Mouse (Mus musculus) lung, postnatal 0 days (tissue): ENCODE measurements around the gene Acadvl.

Experiments used
- CTCF ChIP-seq: IDR thresholded peaks from 2 replicates; pipeline ENCODE4 v1.5.1; 2016; ENCODE audit warnings: antibody characterized with exemption, mild to moderate bottlenecking
- EP300 ChIP-seq: IDR thresholded peaks from 2 replicates; pipeline ENCODE4 v1.6.1; 2016; ENCODE audit warnings: antibody characterized with exemption, mild to moderate bottlenecking, control low read depth

DNA sequence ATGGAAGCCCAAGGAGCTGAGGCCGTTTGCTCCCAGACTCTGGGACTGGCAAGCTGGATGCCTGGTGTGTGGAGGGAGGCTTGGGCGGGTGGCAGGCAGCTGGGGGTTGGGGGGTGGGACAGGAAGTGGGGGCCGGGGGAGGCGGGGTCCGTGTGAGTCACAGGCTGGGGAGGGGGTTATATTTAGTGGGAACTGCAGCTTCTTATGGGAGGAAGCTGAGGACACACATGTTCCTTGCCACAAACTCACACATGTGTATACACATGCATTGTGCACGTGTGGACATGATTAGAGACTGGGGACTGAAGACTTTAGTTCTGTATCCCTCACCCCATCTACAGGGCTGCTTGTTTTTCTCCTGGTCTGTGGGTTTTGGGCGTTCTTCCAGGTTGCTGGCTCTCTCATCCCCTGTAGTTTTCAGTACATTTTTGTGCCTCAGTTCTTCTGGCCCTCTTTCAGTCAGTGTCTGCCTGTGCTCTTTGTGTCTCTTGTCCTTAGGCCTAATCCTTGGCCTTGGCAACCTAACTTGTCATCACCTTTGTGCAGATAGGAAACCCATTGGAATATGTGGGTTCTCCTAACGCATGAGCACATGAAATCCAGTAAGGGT lies 4.9 kb upstream of the Acadvl start:
- TF ChIP-seq CTCF (no peak), EP300 (no peak)
